Mouse (Mus musculus) neural tube, embryonic 12.5 days (tissue): ENCODE measurements around the gene Mindy2. TPM values are rescaled to one million over a fixed set of nuclear protein-coding genes. Genes with fewer than 3 reads are reported as not detected.

Experiments
- ATAC-seq: fragments of 200-750 bp; cut with Nextera tagmentation; 2 replicates; pipeline ENCODE4 v1.8.0; 2017; ENCODE audit warnings: low read depth, mild to moderate bottlenecking, moderate TSS enrichment, moderate library complexity; ENCODE audit not compliant: low FRiP score
- H3K27ac ChIP-seq: fragments of 300-500 bp; sonication (generic); 2 replicates; pipeline ENCODE4 v1.5.1; 2016
- H3K27me3 ChIP-seq: fragments of 300-500 bp; sonication (generic); replicated peaks from 2 replicates; pipeline ENCODE4 v1.6.1; 2016; ENCODE audit warnings: mild to moderate bottlenecking
- H3K36me3 ChIP-seq: fragments of 300-500 bp; sonication (generic); 2 replicates; pipeline ENCODE4 v1.6.1; 2016; ENCODE audit warnings: mild to moderate bottlenecking
- H3K4me1 ChIP-seq: fragments of 300-500 bp; sonication (generic); 2 replicates; pipeline ENCODE4 v1.6.1; 2016
- H3K4me2 ChIP-seq: fragments of 300-500 bp; sonication (generic); replicated peaks from 2 replicates; pipeline ENCODE4 v1.6.1; 2016; ENCODE audit warnings: mild to moderate bottlenecking
- H3K4me3 ChIP-seq: fragments of 300-500 bp; sonication (generic); 2 replicates; pipeline ENCODE4 v1.5.1; 2016
- H3K9ac ChIP-seq: fragments of 300-500 bp; sonication (generic); 2 replicates; pipeline ENCODE4 v1.6.1; 2016; ENCODE audit warnings: mild to moderate bottlenecking
- H3K9me3 ChIP-seq: fragments of 300-500 bp; sonication (generic); 2 replicates; pipeline ENCODE4 v1.6.1; 2016; ENCODE audit warnings: mild to moderate bottlenecking
- WGBS: fragments of 180-500 bp; shearing (Covaris S2); methylation state at CpG from one replicate; pipeline ENCODE4 v1.1.7; 2016; 5-methylcytosine and 5-hydroxymethylcytosine counted together
- polyA plus RNA-seq: library from polyadenylated mRNA; unstranded; fragments of >200 nt; fragmentation: Nextera tagmentation; extraction: Ambion mirVana; gene quantifications from 2 replicates; pipeline ENCODE4 v1.2.1, GENCODE M21; 2016

Mindy2 gene
- polyA plus RNA-seq = 22.4 and 27.7 TPM in 2 replicates

DNA sequence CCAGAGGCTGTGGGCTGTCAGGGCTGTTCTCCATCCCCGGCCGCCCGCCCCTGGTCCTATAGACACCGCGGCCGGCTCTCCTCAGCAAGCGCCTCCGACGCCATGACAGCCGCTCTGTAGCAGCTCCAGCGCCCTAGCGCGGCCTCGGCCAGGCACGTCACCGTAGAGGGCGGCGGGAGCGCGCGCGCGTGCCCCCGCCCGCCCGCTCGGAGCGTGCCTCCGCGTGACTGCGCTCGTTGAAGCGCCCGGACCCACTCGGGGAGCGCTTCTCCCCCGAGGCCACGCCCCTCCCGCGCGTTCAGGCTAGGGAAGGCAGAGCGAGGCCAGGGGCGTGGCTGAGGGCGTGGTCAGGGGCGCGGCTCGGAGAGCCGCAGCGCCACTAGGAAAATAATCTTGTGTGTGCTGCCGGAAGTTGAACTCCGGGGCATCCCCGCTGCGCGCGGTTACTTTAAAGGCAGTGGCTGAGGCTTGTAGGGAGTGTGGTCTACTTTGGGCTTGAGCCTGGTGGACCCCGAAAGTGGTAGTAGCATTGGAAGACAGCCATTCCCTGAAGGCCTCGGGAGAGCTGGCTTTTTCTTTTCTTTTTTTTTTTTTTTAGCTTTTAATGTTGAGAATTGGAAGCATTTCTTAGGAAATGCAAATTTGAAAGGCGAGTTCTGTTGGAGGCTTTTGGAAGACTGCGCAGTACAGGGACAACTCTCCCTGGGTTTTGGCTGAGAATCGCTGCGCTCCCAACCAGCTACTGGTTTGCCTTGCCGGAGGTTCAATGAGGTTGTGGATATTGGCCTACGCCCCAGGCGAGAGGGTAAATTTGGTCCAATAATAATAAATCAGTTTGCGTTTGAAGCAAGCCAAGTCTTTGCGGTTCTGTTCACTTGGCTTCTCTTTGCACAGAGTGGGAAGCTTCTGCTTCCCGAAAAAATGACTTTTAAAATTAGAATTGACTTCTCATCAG is at the start of gene Mindy2:
TSS of gene Mindy2 (minus strand) at position 162 of the 955 bp plus-strand sequence.
- H3K27me3 ChIP-seq = no peaks in the 10 kb centered on the region
- no peaks in the 10 kb centered on the region for H3K36me3 ChIP-seq
- H3K4me1 ChIP-seq = peaks cover 17% of the 10 kb centered on the region
- peak within 1 kb of the TSS; percentile 80 for H3K4me2 ChIP-seq
- ATAC-seq = peak; percentile 97
- H3K9ac ChIP-seq = peak within 1 kb of the TSS; percentile 90
- H3K9me3 ChIP-seq = no peaks in the 10 kb centered on the region
- under 1% methylated on average over 67 of the region's 67 CpGs for WGBS
- peak within 1 kb of the TSS; percentile 95 for H3K27ac ChIP-seq
- H3K4me3 ChIP-seq = peak within 1 kb of the TSS; percentile 92

DNA sequence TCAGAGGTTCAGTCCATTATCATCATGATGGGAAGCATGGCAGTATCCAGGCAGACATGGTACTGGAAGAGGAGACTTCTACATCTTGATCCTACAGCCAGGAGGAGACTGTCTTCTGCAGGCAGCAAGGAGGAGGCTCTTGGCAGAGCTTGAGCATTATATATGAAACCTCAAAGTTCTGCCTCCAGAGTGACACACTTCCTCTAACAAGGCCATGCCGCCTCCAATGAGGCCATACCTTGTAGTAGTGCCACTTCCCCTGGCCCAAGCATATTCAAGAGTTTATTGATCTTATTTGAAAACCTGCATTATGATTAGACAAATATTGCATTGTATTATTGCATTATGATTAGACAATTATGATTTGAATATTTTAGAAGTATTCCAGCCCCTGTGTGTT is 49.5 kb upstream of the Mindy2 start:
- Histone ChIP-seq H3K9me3 (no peaks in the 10 kb centered on the region), H3K4me1 (no peaks in the 10 kb centered on the region), H3K27ac (no peak overlapping the region), H3K4me3 (no peak overlapping the region), H3K9ac (no peak overlapping the region), H3K4me2 (no peak overlapping the region), H3K27me3 (no peaks in the 10 kb centered on the region), H3K36me3 (peaks cover 5% of the 10 kb centered on the region)
- WGBS = 91% methylated on average over 1 of the region's 1 CpGs
- no peak for ATAC-seq

DNA sequence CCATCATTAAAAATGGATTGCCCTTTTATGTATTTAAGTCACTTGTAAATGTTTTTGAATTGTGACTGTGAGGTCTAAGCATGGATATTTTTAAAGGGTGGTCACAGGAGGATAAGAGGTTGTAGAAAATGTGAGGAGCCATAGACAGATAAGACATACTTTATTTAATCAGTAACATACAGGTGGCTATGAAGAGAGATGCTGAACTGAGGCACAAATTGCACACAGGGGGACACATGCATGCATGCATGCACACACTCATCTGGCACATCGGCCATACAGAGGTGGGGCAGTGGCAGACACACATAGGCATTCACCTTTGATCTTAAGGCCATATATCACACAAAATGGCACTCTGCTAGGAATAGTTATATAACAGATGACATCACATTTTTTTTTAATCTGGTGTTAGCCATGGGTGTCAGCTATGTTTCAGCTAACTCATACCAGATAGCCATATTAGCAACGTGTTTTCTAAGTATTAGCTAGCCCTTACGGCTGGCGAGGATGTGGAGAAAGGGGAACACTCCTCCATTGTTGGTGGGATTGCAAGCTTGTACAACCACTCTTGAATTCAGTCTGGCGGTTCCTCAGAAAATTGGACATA is 46.7 kb upstream of the Mindy2 start:
- H3K27ac ChIP-seq = no peak overlapping the region
- no peak overlapping the region for H3K4me3 ChIP-seq
- no peak overlapping the region for H3K4me2 ChIP-seq
- H3K4me1 ChIP-seq = no peaks in the 10 kb centered on the region
- 94% methylated on average over 5 of the region's 5 CpGs for WGBS
- H3K9me3 ChIP-seq = no peaks in the 10 kb centered on the region
- ATAC-seq = no peak
- H3K27me3 ChIP-seq = no peaks in the 10 kb centered on the region
- no peak overlapping the region for H3K9ac ChIP-seq
- peaks cover 5% of the 10 kb centered on the region for H3K36me3 ChIP-seq

DNA sequence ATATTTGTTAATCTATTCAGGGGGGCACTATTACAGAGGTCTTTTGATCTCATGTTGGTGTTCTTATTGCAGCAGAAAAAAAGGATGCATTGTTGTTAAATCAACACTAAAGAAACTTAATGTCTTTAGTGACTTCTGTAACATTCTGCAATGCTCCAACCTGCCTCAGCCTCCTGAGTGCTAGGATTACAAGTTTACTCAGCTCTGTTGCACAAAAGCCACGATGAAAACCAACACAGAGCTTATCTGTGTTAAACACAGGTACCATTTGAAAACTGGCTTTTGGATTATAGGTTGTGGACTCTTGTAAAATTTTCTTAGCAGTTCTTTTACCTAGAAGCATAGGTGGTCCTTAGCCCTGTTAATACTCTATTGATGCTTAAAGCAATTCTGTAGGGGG is 41.1 kb upstream of the Mindy2 start:
- Histone ChIP-seq H3K9ac (no peak overlapping the region), H3K27me3 (no peaks in the 10 kb centered on the region), H3K4me3 (no peak overlapping the region), H3K27ac (no peak overlapping the region), H3K9me3 (no peaks in the 10 kb centered on the region), H3K4me2 (no peak overlapping the region), H3K4me1 (no peaks in the 10 kb centered on the region), H3K36me3 (no peaks in the 10 kb centered on the region)
- no peak for ATAC-seq
- 89% methylated on average over 1 of the region's 1 CpGs for WGBS

DNA sequence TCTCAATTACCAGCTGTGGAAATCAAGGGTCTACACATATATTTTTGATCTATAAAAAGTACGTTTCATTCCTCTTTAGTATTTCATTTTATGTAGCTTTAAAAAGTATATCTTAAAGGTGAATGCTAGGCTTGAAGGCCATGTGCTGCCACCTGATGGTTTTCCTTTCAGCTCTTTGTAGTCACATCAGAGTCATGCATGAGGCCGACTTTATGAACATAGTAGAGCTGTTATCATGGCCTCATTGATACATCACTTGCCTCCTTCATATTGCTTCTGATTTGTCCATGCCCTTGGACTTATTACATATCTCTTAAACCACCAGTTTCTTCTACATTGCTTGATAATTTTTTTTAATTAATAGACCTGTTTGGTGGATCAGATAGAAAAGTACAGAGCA is 38.7 kb upstream of the Mindy2 start:
- no peak for ATAC-seq
- H3K4me1 ChIP-seq = no peaks in the 10 kb centered on the region
- WGBS = 93% methylated on average over 2 of the region's 2 CpGs

DNA sequence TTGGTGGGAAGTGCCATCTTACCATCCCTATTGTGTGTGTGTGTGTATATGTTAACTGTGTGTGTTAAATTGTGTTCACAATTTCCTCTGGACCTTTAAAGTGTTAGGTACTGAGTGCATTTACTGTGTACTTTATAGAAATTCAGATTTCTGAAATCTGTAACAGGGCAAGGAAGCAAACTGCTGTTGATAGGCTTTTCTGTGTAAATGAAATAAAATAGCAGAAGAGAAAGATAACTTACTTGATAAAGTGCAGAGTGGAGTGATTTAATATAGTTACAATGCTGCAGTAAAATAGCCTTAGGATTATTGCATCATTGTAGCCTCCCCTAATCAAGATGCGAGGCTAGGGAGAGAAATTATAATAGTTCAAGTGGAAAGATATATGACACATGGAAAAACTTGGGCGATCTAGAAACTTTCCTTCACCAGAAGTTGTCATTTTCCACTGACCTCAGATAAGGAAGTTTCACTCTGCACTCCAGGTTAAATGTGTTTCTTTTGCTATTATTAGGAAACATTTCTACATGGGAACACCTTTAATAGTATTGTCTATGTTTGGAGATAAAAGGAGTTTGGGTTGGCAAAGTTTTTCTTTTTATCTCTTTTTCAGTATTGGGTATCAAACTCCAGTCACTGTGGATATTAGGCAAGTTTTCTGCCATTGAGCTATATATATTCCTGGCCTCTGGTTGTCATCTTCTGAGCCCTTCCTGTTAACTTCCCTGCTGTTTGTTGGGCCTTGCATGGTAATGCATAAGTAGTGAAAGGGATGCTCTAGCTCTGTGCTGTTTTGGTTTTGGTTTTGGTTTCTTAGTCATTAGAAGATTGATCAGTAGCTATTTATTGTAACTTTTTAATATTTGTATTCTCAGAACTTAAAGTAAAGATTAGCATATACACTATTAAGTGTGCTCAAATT is 35.1 kb upstream of the Mindy2 start:
- Histone ChIP-seq H3K4me2 (no peak overlapping the region), H3K9me3 (no peaks in the 10 kb centered on the region), H3K27ac (no peak overlapping the region), H3K27me3 (no peaks in the 10 kb centered on the region), H3K4me3 (no peak overlapping the region), H3K9ac (no peak overlapping the region), H3K4me1 (no peaks in the 10 kb centered on the region), H3K36me3 (no peaks in the 10 kb centered on the region)
- no peak for ATAC-seq
- 84% methylated on average over 2 of the region's 2 CpGs for WGBS

More for the DNA sequence above, 38.7 kb upstream of the Mindy2 start:
- Histone ChIP-seq H3K9me3 (no peaks in the 10 kb centered on the region), H3K27me3 (no peaks in the 10 kb centered on the region), H3K36me3 (no peaks in the 10 kb centered on the region), H3K9ac (no peak overlapping the region), H3K27ac (no peak overlapping the region), H3K4me2 (no peak overlapping the region), H3K4me3 (no peak overlapping the region)

DNA sequence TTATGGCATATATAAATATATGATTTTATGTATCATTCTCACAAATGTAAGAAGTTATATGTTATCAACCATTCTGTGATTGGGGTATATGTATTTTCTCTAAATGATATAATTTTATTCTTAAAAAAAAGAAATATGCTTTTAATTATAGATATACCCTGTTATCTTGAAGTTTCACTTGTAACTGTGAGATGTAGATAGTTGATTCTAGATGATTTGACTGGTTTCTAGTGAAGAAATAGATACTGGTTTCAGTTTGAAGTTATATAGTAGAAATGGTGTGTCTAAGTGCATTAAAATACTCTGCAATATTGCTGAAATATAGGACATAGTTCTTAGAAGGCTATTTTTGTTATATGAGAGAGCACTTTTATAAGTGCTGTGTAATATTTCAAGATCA is 33.6 kb upstream of the Mindy2 start:
- no peaks in the 10 kb centered on the region for H3K27me3 ChIP-seq
- H3K27ac ChIP-seq = no peak overlapping the region
- no peak for ATAC-seq
- H3K4me1 ChIP-seq = no peaks in the 10 kb centered on the region
- no peaks in the 10 kb centered on the region for H3K9me3 ChIP-seq
- no peaks in the 10 kb centered on the region for H3K36me3 ChIP-seq
- H3K4me3 ChIP-seq = no peak overlapping the region
- no peak overlapping the region for H3K9ac ChIP-seq
- H3K4me2 ChIP-seq = no peak overlapping the region

DNA sequence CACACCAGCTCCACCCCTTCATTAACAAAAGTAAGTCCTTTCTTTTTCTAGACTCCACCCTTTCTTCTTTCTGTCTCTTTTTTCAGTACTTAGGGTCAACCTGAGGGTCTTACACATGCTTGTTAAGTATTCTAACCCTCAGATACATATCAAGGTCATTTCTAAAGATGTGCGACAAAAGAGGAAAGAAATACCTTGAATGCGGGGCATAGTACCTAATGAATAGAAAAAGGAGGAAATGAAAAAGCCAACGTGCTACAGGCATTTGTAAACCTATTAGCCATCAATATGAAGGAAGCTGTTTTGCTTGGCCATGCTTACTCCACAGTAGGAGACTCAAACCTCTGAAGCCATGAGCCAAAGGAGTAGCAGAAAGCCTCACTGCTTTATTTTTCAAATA is 33.0 kb upstream of the Mindy2 start:
- no peak overlapping the region for H3K4me2 ChIP-seq
- no peak overlapping the region for H3K4me3 ChIP-seq
- no peak overlapping the region for H3K9ac ChIP-seq
- no peaks in the 10 kb centered on the region for H3K27me3 ChIP-seq
- ATAC-seq = no peak
- H3K4me1 ChIP-seq = no peaks in the 10 kb centered on the region
- no peak overlapping the region for H3K27ac ChIP-seq
- no peaks in the 10 kb centered on the region for H3K9me3 ChIP-seq
- H3K36me3 ChIP-seq = no peaks in the 10 kb centered on the region
- WGBS = 80% methylated on average over 3 of the region's 3 CpGs

DNA sequence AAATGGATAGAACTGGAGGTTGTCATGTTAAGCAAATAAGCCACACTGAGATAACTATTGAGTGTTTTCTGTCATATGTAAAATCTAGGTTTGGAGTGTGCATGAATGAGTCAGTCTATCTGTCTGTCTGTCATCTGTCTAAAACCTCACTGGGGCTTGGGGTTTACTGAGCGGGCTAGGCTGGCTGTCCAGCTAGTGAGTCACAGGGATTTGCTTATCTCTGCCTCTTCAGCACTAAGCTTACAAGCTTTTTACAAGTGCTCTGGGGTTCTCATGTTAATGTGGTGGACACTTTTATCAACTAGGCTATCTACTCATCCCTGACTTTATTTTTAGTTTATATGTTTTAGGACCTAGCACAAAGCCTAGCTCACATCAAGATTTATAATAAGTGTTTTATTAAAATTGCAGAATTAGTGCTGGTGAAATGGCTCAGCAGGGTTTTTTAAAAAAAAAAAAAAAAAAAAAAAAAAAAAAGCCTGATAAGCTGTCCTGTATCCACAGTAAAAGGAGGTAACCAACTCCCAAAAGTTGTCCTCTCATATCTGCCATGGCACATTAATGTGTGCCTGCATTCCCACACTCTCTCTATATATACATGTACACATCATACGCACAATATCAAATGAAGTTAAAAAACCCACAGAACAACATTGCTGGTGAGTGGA is 31.5 kb upstream of the Mindy2 start:
- ATAC-seq = no peak
- H3K27ac ChIP-seq = no peak overlapping the region
- WGBS = 95% methylated on average over 2 of the region's 2 CpGs

DNA sequence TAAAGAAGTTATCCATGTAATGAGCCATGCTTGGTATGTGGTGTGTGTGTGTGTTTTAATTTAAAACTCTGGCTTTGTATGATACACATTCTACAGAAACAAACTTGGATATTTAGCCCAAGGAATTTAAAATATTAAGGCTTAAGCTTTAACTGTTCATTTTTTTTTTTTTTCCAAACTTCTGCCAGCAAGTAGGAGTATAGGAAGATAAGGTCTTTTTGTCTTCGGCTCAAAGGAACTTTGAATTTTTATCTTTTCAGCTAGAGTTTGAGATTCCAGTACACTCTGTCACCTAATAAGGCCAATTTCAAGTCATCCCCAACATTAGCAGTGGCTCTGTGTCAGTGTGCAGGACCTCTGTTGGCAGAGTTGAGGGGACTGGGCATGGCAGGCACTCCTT is 25.2 kb upstream of the Mindy2 start:
- Histone ChIP-seq H3K9ac (no peak overlapping the region), H3K36me3 (no peaks in the 10 kb centered on the region), H3K4me3 (no peak overlapping the region), H3K27ac (no peak overlapping the region), H3K4me1 (peaks cover 13% of the 10 kb centered on the region; the same call in 1 of the 2 replicates), H3K4me2 (no peak overlapping the region; the same call in 1 of the 2 replicates), H3K27me3 (no peaks in the 10 kb centered on the region), H3K9me3 (no peaks in the 10 kb centered on the region)
- no peak for ATAC-seq
- WGBS = 91% methylated on average over 1 of the region's 1 CpGs

More for the DNA sequence above, 31.5 kb upstream of the Mindy2 start:
- Histone ChIP-seq H3K27me3 (no peaks in the 10 kb centered on the region), H3K9ac (no peak overlapping the region), H3K36me3 (no peaks in the 10 kb centered on the region), H3K4me3 (no peak overlapping the region), H3K4me1 (no peaks in the 10 kb centered on the region), H3K9me3 (no peaks in the 10 kb centered on the region), H3K4me2 (no peak overlapping the region)

DNA sequence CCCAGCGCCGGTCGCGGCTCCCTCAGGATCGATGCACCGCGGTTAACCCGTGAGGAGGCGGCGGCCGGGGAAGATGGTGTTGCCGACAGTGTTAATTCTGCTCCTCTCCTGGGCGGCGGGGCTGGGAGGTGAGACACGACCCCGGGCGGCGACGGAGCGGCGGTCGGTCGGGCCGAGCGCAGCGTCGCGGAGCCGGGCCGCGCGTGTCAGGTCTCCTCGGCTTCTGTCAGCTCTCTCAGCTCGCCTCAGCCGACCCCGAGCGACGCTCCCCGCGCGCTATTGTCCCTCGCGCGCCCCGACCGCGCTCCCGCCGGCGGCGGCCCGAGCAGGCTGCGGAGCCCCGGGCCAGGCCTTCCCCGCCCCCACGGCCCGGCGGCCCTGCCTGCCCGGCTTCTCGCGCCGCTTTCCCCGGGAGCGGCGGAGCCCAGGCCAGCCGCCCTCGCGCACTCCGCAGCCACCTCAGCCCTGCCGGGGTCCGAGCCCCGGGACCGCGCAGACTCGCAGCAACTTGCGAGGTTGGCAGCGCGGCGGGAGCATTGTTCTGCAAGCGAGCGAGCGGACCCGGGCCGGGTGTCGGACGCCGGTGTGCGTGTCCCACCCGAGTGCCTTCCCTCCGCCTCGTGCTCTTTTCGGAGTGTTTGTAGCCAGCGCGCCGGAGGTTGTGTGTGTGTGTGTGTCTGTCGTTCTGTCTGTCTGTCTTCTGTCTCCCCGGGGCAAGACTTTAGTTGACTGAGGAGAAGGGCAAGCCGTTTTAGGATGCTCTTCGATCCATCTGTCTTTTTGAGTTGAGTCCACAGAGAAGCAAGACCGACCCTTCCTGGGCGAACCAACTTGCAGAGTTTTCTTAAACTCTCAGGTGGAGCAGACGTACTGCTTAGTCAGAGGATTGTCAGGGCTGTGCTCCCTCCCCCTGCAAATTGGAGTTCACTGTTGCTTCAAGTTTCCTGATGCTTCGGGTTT is 22.4 kb upstream of the Mindy2 start:
- Histone ChIP-seq H3K9ac (peak overlapping the region; percentile 97), H3K4me3 (peak overlapping the region; percentile 98), H3K9me3 (no peaks in the 10 kb centered on the region), H3K4me1 (peaks cover 13% of the 10 kb centered on the region; the same call in 1 of the 2 replicates), H3K27ac (peak overlapping the region; percentile 97), H3K4me2 (peak overlapping the region; percentile 71), H3K27me3 (no peaks in the 10 kb centered on the region), H3K36me3 (no peaks in the 10 kb centered on the region)
- ATAC-seq = peak; percentile 77
- WGBS = under 1% methylated on average over 82 of the region's 103 CpGs
